Mouse (Mus musculus) cerebellum, adult 9-10 months (tissue): ENCODE data around the gene Tex2.
"Not testable (repeated sequence)": the region's sequence is repeated elsewhere in the genome, so short reads cannot be mapped to it uniquely, and the experiment has no call there.

Source experiments
- DNase-seq: peaks from one replicate; pipeline ENCODE4 v3.0.0; 2022

Tex2 gene

GRCm38 (mm10) chr11:106612961-106613637, at the start of gene Tex2:
TSS of gene Tex2 (minus strand) at chr11:106613423.
- DNase-seq: peak; percentile 98

- DNase-seq: no peak
These were observed 49.6 kb upstream of the Tex2 start for GRCm38 (mm10) chr11:106662634-106663407.

GRCm38 (mm10) chr11:106660453-106661081, 47.3 kb upstream of the Tex2 start:
- no peak for DNase-seq

GRCm38 (mm10) chr11:106659598-106660295, 46.5 kb upstream of the Tex2 start:
- DNase-seq: no peak

GRCm38 (mm10) chr11:106658051-106658880, 45.0 kb upstream of the Tex2 start:
- DNase-seq: peak; percentile 87

- DNase-seq: not testable (repeated sequence)
These were observed 43.8 kb upstream of the Tex2 start for GRCm38 (mm10) chr11:106656896-106657498.

- DNase-seq: peak; percentile 79
These were observed 35.1 kb upstream of the Tex2 start for GRCm38 (mm10) chr11:106648347-106648746.

GRCm38 (mm10) chr11:106642966-106643637, 29.9 kb upstream of the Tex2 start:
- DNase-seq: no peak

- DNase-seq: no peak
These were observed 28.4 kb upstream of the Tex2 start for GRCm38 (mm10) chr11:106641580-106641979.

GRCm38 (mm10) chr11:106640059-106640458, 26.8 kb upstream of the Tex2 start:
- no peak for DNase-seq

GRCm38 (mm10) chr11:106639356-106639692, 26.1 kb upstream of the Tex2 start:
- DNase-seq: no peak

GRCm38 (mm10) chr11:106638551-106639355, 25.5 kb upstream of the Tex2 start:
- DNase-seq: no peak

GRCm38 (mm10) chr11:106637754-106638153, 24.5 kb upstream of the Tex2 start:
- no peak for DNase-seq

GRCm38 (mm10) chr11:106635946-106636345, 22.7 kb upstream of the Tex2 start:
- DNase-seq: no peak

- DNase-seq: not testable (repeated sequence)
These were observed 21.0 kb upstream of the Tex2 start for GRCm38 (mm10) chr11:106634175-106634574.

- no peak for DNase-seq
These were observed 20.2 kb upstream of the Tex2 start for GRCm38 (mm10) chr11:106633456-106633855.

GRCm38 (mm10) chr11:106627692-106628091, 14.5 kb upstream of the Tex2 start:
- DNase-seq: peak; percentile 63

- no peak for DNase-seq
These were observed 12.4 kb upstream of the Tex2 start for GRCm38 (mm10) chr11:106625577-106625976.

- no peak for DNase-seq
These were observed 10.4 kb upstream of the Tex2 start for GRCm38 (mm10) chr11:106623629-106624028.

- DNase-seq: no peak
These were observed 8.8 kb upstream of the Tex2 start for GRCm38 (mm10) chr11:106622056-106622455.
